Mouse (Mus musculus) spleen, adult 2 months (tissue): ENCODE data around the gene Clp1.

Experiments
- CTCF ChIP-seq: fragments of 200-500 bp; IDR thresholded peaks from 2 replicates; pipeline ENCODE4 v1.5.1; 2011; ENCODE audit warnings: mild to moderate bottlenecking, inconsistent platforms; ENCODE audit not compliant: insufficient read depth, insufficient read length, insufficient replicate concordance; ENCODE audit errors: extremely low read depth
- POLR2A ChIP-seq: fragments of 200-500 bp; IDR thresholded peaks from 2 replicates; pipeline ENCODE4 v1.6.1; 2011; ENCODE audit warnings: low read depth, low read length, inconsistent platforms

- TF ChIP-seq CTCF, result no peak
- TF ChIP-seq POLR2A, result no peak
Measured at GRCm38 (mm10) chr2:84731206-84731605, 4.1 kb upstream of the Clp1 start.
